Mouse (Mus musculus) liver, embryonic 11.5 days (tissue): ENCODE measurements around the gene Gxylt2. TPM values are rescaled to one million over a fixed set of nuclear protein-coding genes. Genes with fewer than 3 reads are reported as not detected.

Experiments
- ATAC-seq: fragments of 200-750 bp; cut with Nextera tagmentation; replicated peaks from 2 replicates; pipeline ENCODE4 v1.8.0; 2017; ENCODE audit warnings: moderate number of reproducible peaks, mild to moderate bottlenecking, moderate TSS enrichment, moderate library complexity; ENCODE audit not compliant: low FRiP score
- DNase-seq: peaks from one replicate; pipeline ENCODE4 v3.0.0-alpha.2; 2017; ENCODE audit warnings: low spot score
- H3K27ac ChIP-seq: fragments of 300-500 bp; sonication (generic); 2 replicates; pipeline ENCODE4 v1.5.1; 2014; ENCODE audit warnings: mild to moderate bottlenecking, low read depth, low read length, control low read depth
- H3K27me3 ChIP-seq: fragments of 300-500 bp; sonication (generic); replicated peaks from 2 replicates; pipeline ENCODE4 v1.6.1; 2014; ENCODE audit warnings: low read length, mixed read lengths; ENCODE audit not compliant: control insufficient read depth, insufficient read depth
- H3K36me3 ChIP-seq: fragments of 300-500 bp; sonication (generic); 2 replicates; pipeline ENCODE4 v1.6.1; 2014; ENCODE audit warnings: mild to moderate bottlenecking, low read length, moderate library complexity, mixed read lengths; ENCODE audit not compliant: control insufficient read depth, insufficient read depth
- H3K4me1 ChIP-seq: fragments of 300-500 bp; sonication (generic); replicated peaks from 2 replicates; pipeline ENCODE4 v1.6.1; 2014; ENCODE audit warnings: low read length, mixed read lengths; ENCODE audit not compliant: control insufficient read depth, insufficient read depth
- H3K4me2 ChIP-seq: fragments of 300-500 bp; sonication (generic); 2 replicates; pipeline ENCODE4 v1.6.1; 2014; ENCODE audit warnings: mild to moderate bottlenecking, control low read depth, moderate library complexity
- H3K4me3 ChIP-seq: fragments of 300-500 bp; sonication (generic); 2 replicates; pipeline ENCODE4 v1.5.1; 2014; ENCODE audit warnings: low read depth, low read length, control low read depth
- H3K9ac ChIP-seq: fragments of 300-500 bp; sonication (generic); 2 replicates; pipeline ENCODE4 v1.6.1; 2014; ENCODE audit warnings: low read depth, low read length, control low read depth
- H3K9me3 ChIP-seq: fragments of 300-500 bp; sonication (generic); 2 replicates; pipeline ENCODE4 v1.6.1; 2016; ENCODE audit warnings: low read length, inconsistent platforms, mixed read lengths; ENCODE audit not compliant: control insufficient read depth
- WGBS: fragments of 180-500 bp; shearing (Covaris S2); extraction: QIAGEN DNeasy Blood & Tissue Kit; methylation state at CpG from one replicate; pipeline ENCODE4 v1.1.7; 2014; 5-methylcytosine and 5-hydroxymethylcytosine counted together
- polyA plus RNA-seq: library from polyadenylated mRNA; unstranded; fragments of >200 nt; fragmentation: Nextera tagmentation; extraction: Ambion mirVana; gene quantifications from 2 replicates; pipeline ENCODE4 v1.2.1, GENCODE M21; 2014

Gxylt2 gene
- polyA plus RNA-seq, 1 experiment from 2014 or later, result 0.96 TPM

DNA sequence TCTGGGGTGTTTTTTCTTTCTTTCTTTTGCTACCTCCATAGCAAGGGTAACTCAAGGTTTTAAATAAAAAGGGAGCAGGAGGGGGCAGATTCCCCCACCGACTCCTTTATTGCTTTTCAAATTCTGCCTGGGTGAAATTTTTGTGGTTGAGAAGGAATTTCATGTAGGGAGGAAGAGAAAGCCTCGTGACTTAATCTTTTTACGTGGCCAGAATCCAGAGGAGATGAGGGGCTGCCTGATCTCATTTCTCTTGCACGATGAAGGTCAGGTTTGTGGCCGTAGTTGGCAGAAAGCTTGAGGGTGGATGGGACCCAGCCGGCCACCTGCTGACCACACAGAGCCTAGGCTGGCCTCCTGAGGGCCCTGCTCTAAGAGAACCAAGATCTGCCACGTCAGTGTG is 3.0 kb downstream of the Gxylt2 start:
- H3K4me3 ChIP-seq, result no peak overlapping the region
- 37% methylated on average over 7 of the region's 7 CpGs for WGBS
- H3K4me1 ChIP-seq, result no peaks in the 10 kb centered on the region
- H3K27ac ChIP-seq, result no peak overlapping the region
- no peaks in the 10 kb centered on the region for H3K9me3 ChIP-seq
- H3K36me3 ChIP-seq, result no peaks in the 10 kb centered on the region
- ATAC-seq, result no peak
- peaks cover 39% of the 10 kb centered on the region for H3K27me3 ChIP-seq
- no peak overlapping the region for H3K9ac ChIP-seq
- no peak overlapping the region for H3K4me2 ChIP-seq
- no peak for DNase-seq

- Histone ChIP-seq H3K4me1 (no peaks in the 10 kb centered on the region), H3K27ac (no peak overlapping the region), H3K4me2 (no peak overlapping the region), H3K4me3 (no peak overlapping the region), H3K27me3 (peaks cover 33% of the 10 kb centered on the region), H3K9ac (no peak overlapping the region), H3K36me3 (no peaks in the 10 kb centered on the region), H3K9me3 (no peaks in the 10 kb centered on the region)
- DNase-seq (no peak), ATAC-seq (no peak)
- 45% methylated on average over 1 of the region's 1 CpGs for WGBS
Observed at GRCm38 (mm10) chr6:100708248-100708647, 3.7 kb downstream of the Gxylt2 start.

GRCm38 (mm10) chr6:100708996-100709395 is 4.5 kb downstream of the Gxylt2 start:
- peaks cover 29% of the 10 kb centered on the region for H3K27me3 ChIP-seq
- no peak overlapping the region for H3K4me3 ChIP-seq
- no peak for DNase-seq
- H3K4me1 ChIP-seq, result no peaks in the 10 kb centered on the region
- 77% methylated on average over 9 of the region's 9 CpGs for WGBS
- no peaks in the 10 kb centered on the region for H3K36me3 ChIP-seq
- no peaks in the 10 kb centered on the region for H3K9me3 ChIP-seq
- no peak for ATAC-seq
- H3K27ac ChIP-seq, result no peak overlapping the region
- no peak overlapping the region for H3K4me2 ChIP-seq
- no peak overlapping the region for H3K9ac ChIP-seq

DNA sequence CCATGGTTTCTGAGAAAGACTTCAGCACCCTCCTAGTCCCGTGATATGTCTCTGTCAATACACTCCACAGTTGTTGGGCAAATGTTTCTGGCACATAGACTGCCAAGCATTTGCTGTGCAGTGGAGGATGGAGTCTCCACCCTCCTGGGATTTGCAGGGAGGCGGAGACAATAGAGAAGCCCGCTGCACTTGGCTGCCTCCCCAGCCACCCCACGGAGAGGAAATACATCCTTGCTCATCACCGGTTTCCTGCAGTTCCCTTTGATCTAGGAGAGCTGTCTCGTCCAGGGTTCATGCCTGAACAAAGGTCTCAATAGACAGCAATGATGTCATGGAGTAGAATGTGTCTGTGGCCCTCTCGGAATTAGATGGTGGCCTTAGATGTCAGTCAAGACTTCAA is 4.9 kb downstream of the Gxylt2 start:
- no peak overlapping the region for H3K4me3 ChIP-seq
- H3K4me1 ChIP-seq, result no peaks in the 10 kb centered on the region
- no peak for DNase-seq
- H3K27me3 ChIP-seq, result peaks cover 24% of the 10 kb centered on the region
- no peak overlapping the region for H3K4me2 ChIP-seq
- no peak overlapping the region for H3K27ac ChIP-seq
- ATAC-seq, result no peak
- WGBS, result 31% methylated on average over 7 of the region's 7 CpGs
- H3K9me3 ChIP-seq, result no peaks in the 10 kb centered on the region
- no peaks in the 10 kb centered on the region for H3K36me3 ChIP-seq
- H3K9ac ChIP-seq, result no peak overlapping the region

- Histone ChIP-seq H3K4me1 (no peaks in the 10 kb centered on the region), H3K27ac (no peak overlapping the region), H3K9ac (no peak overlapping the region), H3K4me3 (no peak overlapping the region), H3K4me2 (no peak overlapping the region), H3K9me3 (no peaks in the 10 kb centered on the region), H3K36me3 (no peaks in the 10 kb centered on the region), H3K27me3 (peaks cover 17% of the 10 kb centered on the region)
- ATAC-seq, result no peak
- DNase-seq, result no peak
- WGBS, result 25% methylated on average over 4 of the region's 4 CpGs
Observed at GRCm38 (mm10) chr6:100710170-100710569, 5.6 kb downstream of the Gxylt2 start.

GRCm38 (mm10) chr6:100710866-100711265 is 6.3 kb downstream of the Gxylt2 start:
- Histone ChIP-seq H3K36me3 (no peaks in the 10 kb centered on the region), H3K4me2 (no peak overlapping the region), H3K27me3 (peaks cover 10% of the 10 kb centered on the region), H3K4me1 (no peaks in the 10 kb centered on the region), H3K4me3 (no peak overlapping the region), H3K27ac (no peak overlapping the region), H3K9ac (no peak overlapping the region), H3K9me3 (no peaks in the 10 kb centered on the region)
- ATAC-seq (no peak), DNase-seq (no peak)
- 77% methylated on average over 5 of the region's 5 CpGs for WGBS

GRCm38 (mm10) chr6:100715296-100715828 is 10.8 kb downstream of the Gxylt2 start:
- no peaks in the 10 kb centered on the region for H3K27me3 ChIP-seq
- no peak for ATAC-seq
- no peak overlapping the region for H3K4me3 ChIP-seq
- H3K27ac ChIP-seq, result no peak overlapping the region
- 81% methylated on average over 8 of the region's 8 CpGs for WGBS
- no peak for DNase-seq
- H3K9me3 ChIP-seq, result no peaks in the 10 kb centered on the region
- no peaks in the 10 kb centered on the region for H3K36me3 ChIP-seq
- H3K4me2 ChIP-seq, result no peak overlapping the region
- no peak overlapping the region for H3K9ac ChIP-seq
- no peaks in the 10 kb centered on the region for H3K4me1 ChIP-seq

GRCm38 (mm10) chr6:100716152-100716551 is 11.6 kb downstream of the Gxylt2 start:
- no peak overlapping the region for H3K9ac ChIP-seq
- H3K27ac ChIP-seq, result no peak overlapping the region
- H3K4me1 ChIP-seq, result no peaks in the 10 kb centered on the region
- no peaks in the 10 kb centered on the region for H3K27me3 ChIP-seq
- H3K4me3 ChIP-seq, result no peak overlapping the region
- no peak for ATAC-seq
- H3K36me3 ChIP-seq, result no peaks in the 10 kb centered on the region
- 69% methylated on average over 7 of the region's 7 CpGs for WGBS
- no peak overlapping the region for H3K4me2 ChIP-seq
- DNase-seq, result no peak
- no peaks in the 10 kb centered on the region for H3K9me3 ChIP-seq

DNA sequence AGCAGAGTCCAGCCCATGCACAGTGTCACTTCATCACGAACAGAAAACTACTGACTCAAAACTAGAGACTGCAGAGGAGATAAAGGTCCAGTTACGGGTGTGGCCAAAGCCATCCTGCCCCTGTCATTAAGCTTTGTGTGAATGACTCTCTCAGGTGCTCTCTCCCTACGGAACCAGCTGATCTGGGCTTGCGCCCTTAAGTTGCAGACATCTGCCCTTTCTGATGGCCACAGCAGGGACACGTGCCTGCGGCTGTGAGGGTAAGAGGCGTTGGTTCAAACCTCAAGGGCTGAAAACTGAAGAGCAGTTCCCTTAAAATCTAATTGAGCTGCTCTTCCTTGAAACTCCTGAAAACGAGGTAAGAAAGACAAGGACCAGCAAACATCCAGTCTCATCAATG is 12.3 kb downstream of the Gxylt2 start:
- H3K27me3 ChIP-seq, result no peaks in the 10 kb centered on the region
- no peak overlapping the region for H3K4me3 ChIP-seq
- H3K9ac ChIP-seq, result no peak overlapping the region
- no peak overlapping the region for H3K27ac ChIP-seq
- DNase-seq (no peak), ATAC-seq (no peak)
- no peak overlapping the region for H3K4me2 ChIP-seq
- H3K4me1 ChIP-seq, result no peaks in the 10 kb centered on the region
- H3K36me3 ChIP-seq, result no peaks in the 10 kb centered on the region
- no peaks in the 10 kb centered on the region for H3K9me3 ChIP-seq
- 70% methylated on average over 8 of the region's 8 CpGs for WGBS
